Mouse (Mus musculus) testis, adult 2 months (tissue): ENCODE results near the gene Apom.

ENCODE experiments used
- CTCF ChIP-seq: fragments of 200-500 bp; IDR thresholded peaks from 2 replicates; pipeline ENCODE4 v1.5.1; 2012; ENCODE audit warnings: low read depth, mild to moderate bottlenecking, inconsistent platforms, low read length, moderate library complexity; ENCODE audit not compliant: control insufficient read depth, insufficient read depth, insufficient replicate concordance
- POLR2A ChIP-seq: fragments of 200-500 bp; IDR thresholded peaks from 2 replicates; pipeline ENCODE4 v1.6.1; 2012; ENCODE audit warnings: low read depth, mild to moderate bottlenecking, inconsistent platforms, low read length, moderate library complexity; ENCODE audit not compliant: control insufficient read depth

DNA sequence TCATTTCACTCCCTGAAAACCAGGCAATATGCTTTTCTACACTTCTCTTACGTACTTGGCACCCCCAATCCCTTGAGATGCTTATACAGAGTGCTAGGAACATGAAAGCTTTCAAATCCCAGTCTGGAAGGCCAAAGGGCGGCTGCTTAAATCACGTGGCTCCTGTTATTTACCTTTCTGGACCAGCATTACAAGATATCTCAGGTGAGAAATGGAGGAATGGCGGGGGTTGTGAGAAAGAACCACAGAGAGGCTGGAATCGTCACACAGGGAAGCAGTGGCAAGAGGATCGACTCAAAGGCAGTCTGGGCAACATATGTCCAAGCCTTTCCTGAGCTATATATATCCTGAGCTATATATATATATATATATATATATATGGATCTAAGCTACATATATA, 6.3 kb downstream of the Apom start:
- TF ChIP-seq POLR2A (no peak), CTCF (no peak)
